Mouse (Mus musculus): Measurements from ENCODE around the gene Tubb4b. TPM values are rescaled to one million over a fixed set of nuclear protein-coding genes. Genes with fewer than 3 reads are reported as not detected.

The Tubb4b gene
- polyA plus RNA-seq, 1 experiment = 548 TPM

- DNase-seq (ENCODE audit: extremely low spot score in 1 of 2, low spot score in 1 of 2) = no peak
These were observed 1.4 kb upstream of the Tubb4b start for GRCm38 (mm10) chr2:25225811-25226379.

- peak; percentile 99 to 100 for DNase-seq (ENCODE audit: extremely low spot score in 1 of 2, low spot score in 1 of 2)
These were observed 557 bp upstream of the Tubb4b start for GRCm38 (mm10) chr2:25224766-25225752.

DNA sequence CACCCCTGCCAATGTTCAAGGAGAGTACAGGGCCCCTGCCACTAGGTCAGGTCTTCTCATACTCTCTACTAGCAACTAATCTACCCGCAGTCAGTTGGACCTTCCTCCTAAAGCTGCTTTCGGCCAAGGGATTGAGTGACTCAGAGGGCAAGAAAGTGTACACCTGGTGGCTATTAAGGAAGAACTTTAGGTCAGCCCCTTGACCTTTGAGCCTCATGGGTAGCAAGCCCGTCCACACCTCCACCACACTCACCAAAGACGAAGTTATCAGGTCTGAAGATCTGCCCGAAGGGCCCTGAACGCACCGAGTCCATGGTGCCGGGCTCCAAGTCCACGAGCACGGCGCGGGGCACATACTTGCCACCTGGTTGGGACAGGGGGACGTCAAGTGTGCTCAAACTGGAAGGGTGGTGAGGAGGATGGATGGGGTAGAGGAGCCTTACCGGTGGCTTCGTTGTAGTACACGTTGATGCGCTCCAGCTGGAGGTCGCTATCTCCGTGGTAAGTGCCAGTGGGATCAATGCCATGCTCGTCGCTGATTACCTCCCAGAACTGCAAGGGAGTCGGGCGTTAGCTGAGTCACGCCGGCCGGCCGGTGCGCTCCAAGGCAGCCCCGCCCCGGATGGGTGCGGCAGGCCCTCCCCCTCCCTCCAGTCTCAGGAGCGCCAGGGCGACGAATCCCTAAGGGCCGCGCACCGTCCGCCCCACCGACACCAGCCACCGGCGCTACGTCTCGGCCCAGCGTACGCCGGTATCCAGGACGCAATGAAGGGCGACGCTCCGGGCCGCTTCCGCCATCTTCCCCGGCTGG, 616 bp downstream of the Tubb4b start:
- DNase-seq (ENCODE audit: extremely low spot score in 1 of 2, low spot score in 1 of 2) = peak in 1 of 2 experiments; percentile 77

DNA sequence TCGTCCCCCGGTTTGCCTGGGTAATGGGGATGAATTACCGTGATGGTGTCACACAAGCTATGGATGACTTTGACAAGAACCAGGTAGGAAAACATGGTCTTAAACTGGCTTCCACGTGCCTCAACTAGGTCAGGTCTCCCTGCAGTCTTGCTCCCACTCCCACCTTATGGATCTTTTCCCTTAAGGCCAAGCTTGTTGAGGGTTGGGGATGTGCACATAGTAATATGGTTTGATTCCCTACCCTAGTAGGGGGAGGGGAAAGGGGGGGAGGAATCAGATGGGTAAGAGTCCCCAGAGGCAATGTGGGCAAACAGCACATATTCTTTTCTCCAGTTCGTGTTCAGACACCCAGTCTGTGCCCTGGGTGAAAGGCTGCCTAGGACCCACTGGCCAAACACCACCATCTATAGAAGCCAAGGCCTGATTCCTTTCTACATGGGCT, 3.1 kb downstream of the Tubb4b start:
- DNase-seq (ENCODE audit: extremely low spot score in 1 of 2, low spot score in 1 of 2) = no peak

GRCm38 (mm10) chr2:25218445-25218844, 6.1 kb downstream of the Tubb4b start, which contains the start of gene Fam166a:
Fam166a (plus strand) TSS chr2:25218745.
- DNase-seq (ENCODE audit: extremely low spot score in 1 of 2, low spot score in 1 of 2) = no peak

DNA sequence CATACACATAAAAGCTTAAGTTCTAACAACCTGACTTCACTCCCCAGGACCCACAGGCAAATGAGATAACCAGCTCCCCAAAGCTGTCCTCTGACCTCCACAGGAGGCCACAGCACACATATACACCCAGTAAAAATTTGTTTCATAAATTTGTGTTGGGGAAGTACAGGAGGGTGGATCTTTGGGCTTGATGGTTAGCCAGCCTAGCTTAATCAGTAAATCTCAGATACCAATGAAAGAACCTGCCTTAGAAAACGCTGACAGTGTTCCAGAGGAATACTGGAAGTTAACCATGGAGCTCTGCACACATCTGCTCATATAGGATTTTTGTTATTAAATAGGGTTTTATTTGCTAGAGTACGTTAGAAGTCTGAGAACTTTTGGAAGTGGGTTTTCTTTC, 6.8 kb downstream of the Tubb4b start:
- no peak for DNase-seq (ENCODE audit: extremely low spot score in 1 of 2, low spot score in 1 of 2)

- no peak for DNase-seq (ENCODE audit: extremely low spot score in 1 of 2, low spot score in 1 of 2)
These were observed 10.1 kb downstream of the Tubb4b start, which contains the start of gene Stpg3 for GRCm38 (mm10) chr2:25214444-25214843. Stpg3 (minus strand) TSS chr2:25214637.

- DNase-seq (ENCODE audit: extremely low spot score in 1 of 2, low spot score in 1 of 2) = no peak
These were observed 11.1 kb downstream of the Tubb4b start for GRCm38 (mm10) chr2:25213266-25213865.

DNA sequence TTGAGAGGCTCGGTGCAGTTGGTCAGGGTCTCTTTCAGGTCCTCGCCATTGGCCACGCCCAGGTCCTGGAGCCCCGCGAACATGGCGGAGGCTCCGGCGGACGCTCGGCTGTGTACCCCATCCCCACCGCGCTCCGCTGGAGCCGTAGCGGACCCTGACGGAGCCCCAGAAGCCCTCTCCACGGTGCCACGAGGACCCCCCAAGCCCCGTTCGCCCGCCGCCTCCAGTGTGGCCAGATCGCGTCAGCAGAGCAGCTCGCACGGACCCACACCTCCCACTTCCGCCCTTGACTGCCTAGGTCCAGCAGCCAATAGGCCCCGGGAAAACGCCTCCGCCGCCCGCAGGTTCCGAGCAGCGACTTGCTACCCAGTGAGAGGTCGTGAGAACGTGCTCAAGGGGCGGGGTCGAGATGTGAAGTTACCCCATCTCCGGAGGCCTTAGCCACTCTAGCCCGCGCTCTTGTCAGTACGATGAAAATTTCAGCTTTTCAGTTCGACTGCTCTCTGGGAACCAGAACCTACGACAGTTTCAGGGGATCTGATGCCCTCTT, 13.3 kb downstream of the Tubb4b start, which contains the start of gene Nelfb:
TSS of gene Nelfb (minus strand) at position 369 of the 550 bp plus-strand sequence.
- peak; percentile 73 to 80 for DNase-seq (ENCODE audit: extremely low spot score in 1 of 2, low spot score in 1 of 2)

GRCm38 (mm10) chr2:25210686-25211085, 13.8 kb downstream of the Tubb4b start:
- DNase-seq (ENCODE audit: extremely low spot score in 1 of 2, low spot score in 1 of 2) = no peak

GRCm38 (mm10) chr2:25207593-25207992, 16.9 kb downstream of the Tubb4b start:
- no peak for DNase-seq (ENCODE audit: extremely low spot score in 1 of 2, low spot score in 1 of 2)

DNA sequence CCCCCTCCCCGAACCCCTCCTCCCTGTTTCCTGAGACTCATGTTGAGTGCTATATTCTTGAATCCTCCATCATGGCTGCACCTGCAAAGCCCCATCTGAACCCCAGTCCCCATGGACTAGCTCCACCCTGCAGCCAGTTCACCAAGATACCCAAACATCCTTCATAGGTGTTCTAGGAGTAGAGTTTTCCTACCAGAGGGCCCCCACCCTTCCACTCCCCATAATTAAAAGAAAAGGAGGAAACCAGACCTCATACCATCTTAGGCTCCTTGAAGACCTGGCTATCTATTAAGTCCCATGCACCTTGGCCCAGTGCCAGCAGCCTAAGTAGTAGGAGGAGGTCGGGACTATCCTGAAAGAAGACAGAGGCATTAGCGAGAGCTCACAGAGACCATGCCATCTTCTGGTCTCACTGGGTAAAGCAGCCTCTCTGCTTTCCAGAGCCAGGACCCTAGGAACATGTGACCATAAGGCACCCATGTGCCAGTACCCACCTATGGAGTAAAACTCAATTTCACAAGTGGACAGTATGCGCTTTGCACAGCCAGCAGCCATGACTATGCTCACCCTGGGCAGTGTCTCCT, 20.8 kb downstream of the Tubb4b start:
- no peak for DNase-seq (ENCODE audit: extremely low spot score in 1 of 2, low spot score in 1 of 2)

DNA sequence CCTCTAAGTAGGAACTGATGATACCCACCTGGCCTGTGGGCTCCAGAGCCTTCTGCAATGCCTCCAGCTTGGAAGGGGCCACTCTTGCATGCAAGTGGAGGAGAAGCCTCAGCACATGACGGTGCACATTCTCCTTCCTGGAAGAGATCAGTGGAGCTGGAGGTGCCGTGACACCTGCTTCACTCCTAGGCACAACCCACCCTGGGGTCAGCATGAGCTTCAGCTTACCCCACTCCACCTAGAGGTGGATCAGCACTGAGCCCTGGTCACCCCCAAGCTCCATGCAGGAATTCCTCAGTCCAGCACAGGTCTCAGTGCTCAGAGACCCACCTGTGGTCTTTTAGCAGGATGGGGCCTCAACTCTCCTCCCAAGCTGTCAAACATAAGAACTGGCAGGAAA, 23.9 kb downstream of the Tubb4b start:
- DNase-seq (ENCODE audit: extremely low spot score in 1 of 2, low spot score in 1 of 2) = no peak

DNA sequence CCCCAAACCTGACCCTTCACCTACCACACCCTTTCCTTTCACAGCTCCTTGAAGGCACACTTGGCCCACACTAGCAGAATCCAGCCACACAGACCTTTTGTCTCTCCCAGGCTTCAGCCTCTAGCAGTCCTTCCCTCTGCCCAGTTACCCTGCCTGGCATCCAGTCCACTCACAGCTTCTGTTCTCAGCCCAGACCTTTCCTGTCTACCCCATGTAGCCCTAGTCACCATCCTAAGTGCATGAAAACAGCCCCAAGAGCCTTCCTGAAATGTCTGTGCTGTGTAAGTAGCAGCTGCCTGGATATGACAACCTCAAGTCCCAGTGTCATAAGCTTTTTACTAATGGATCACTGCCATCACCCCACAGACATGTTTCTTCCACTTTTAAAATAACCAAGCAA, 26.6 kb downstream of the Tubb4b start:
- DNase-seq (ENCODE audit: extremely low spot score in 1 of 2, low spot score in 1 of 2) = no peak

- DNase-seq (ENCODE audit: extremely low spot score in 1 of 2, low spot score in 1 of 2) = no peak
These were observed 27.3 kb downstream of the Tubb4b start for GRCm38 (mm10) chr2:25197191-25197590.

GRCm38 (mm10) chr2:25196172-25196954, 28.1 kb downstream of the Tubb4b start, which contains the start of gene Tor4a:
Tor4a (minus strand) TSS chr2:25196886.
- DNase-seq (ENCODE audit: extremely low spot score in 1 of 2, low spot score in 1 of 2) = no peak

DNA sequence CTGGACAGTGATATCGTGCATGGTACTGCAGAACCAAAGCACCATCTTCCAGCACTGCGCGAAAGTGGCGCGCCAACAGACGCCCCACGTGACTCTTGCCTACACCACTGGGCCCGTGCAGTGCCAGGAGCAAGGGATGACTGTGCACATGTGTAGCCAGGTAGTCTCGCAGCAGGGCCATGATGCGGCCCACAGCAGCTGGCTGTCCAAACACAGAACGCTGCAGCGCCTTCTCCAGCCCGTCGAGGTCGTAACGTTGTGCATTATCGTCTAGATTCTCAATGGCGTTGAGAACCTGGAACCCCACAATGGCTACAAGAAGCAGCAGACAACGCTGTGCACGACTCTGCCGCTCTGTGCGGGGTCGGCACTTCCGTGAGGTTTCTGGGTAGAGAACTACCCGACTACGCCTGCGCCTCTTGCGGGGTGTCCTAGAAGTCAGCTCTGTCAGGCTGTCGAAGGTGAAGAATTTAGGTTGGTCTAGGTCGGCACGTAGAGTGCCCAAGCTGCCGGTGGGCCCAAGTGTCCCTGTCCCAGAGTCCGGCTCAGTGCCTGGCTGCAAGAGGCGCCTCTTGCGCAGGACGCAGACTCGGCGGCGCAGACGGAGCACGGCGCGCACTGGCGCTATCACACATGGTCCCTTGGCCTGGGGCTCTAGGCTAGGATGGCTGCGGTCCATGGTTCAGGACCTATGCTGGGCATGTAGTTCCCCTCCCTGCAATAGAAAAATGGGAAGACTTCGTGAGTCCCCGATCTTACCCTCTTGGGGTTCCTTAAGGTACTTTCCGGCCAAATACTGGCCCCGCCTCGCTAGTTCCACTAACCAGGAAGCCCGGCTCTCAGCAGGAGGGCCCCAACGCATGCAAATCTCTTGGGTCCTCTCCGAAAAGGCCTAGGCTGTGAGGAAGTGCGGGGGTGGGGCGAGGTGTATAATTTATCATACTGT, 29.0 kb downstream of the Tubb4b start:
- no peak for DNase-seq (ENCODE audit: extremely low spot score in 1 of 2, low spot score in 1 of 2)
